Mouse (Mus musculus): ENCODE data around the gene Lyplal1. TPM values are rescaled to one million over a fixed set of nuclear protein-coding genes. Genes with fewer than 3 reads are reported as not detected.

Lyplal1 gene
- total RNA-seq (2017), result not detected in 2 replicates

- no peak for ATAC-seq (ENCODE audit: extremely low read depth, insufficient number of reproducible peaks, low FRiP score, poor library complexity, severe bottlenecking)
Measured at GRCm38 (mm10) chr1:186116701-186117488, at the start of gene Lyplal1. Gene Lyplal1, minus strand, starts transcription at chr1:186117310.

- ATAC-seq (ENCODE audit: extremely low read depth, insufficient number of reproducible peaks, low FRiP score, poor library complexity, severe bottlenecking), result no peak
Measured at GRCm38 (mm10) chr1:186163616-186164015, 46.5 kb upstream of the Lyplal1 start.

- no peak for ATAC-seq (ENCODE audit: extremely low read depth, insufficient number of reproducible peaks, low FRiP score, poor library complexity, severe bottlenecking)
Measured at GRCm38 (mm10) chr1:186163206-186163605, 46.1 kb upstream of the Lyplal1 start.

GRCm38 (mm10) chr1:186150376-186150775 lies 33.3 kb upstream of the Lyplal1 start:
- ATAC-seq (ENCODE audit: extremely low read depth, insufficient number of reproducible peaks, low FRiP score, poor library complexity, severe bottlenecking), result no peak

GRCm38 (mm10) chr1:186145444-186145843 lies 28.3 kb upstream of the Lyplal1 start:
- no peak for ATAC-seq (ENCODE audit: extremely low read depth, insufficient number of reproducible peaks, low FRiP score, poor library complexity, severe bottlenecking)

- no peak for ATAC-seq (ENCODE audit: extremely low read depth, insufficient number of reproducible peaks, low FRiP score, poor library complexity, severe bottlenecking)
Measured at GRCm38 (mm10) chr1:186140191-186140590, 23.1 kb upstream of the Lyplal1 start.

- ATAC-seq (ENCODE audit: extremely low read depth, insufficient number of reproducible peaks, low FRiP score, poor library complexity, severe bottlenecking), result no peak
Measured at GRCm38 (mm10) chr1:186137873-186138272, 20.8 kb upstream of the Lyplal1 start.

GRCm38 (mm10) chr1:186136636-186137380 lies 19.7 kb upstream of the Lyplal1 start:
- ATAC-seq (ENCODE audit: extremely low read depth, insufficient number of reproducible peaks, low FRiP score, poor library complexity, severe bottlenecking), result no peak

GRCm38 (mm10) chr1:186131465-186131864 lies 14.4 kb upstream of the Lyplal1 start:
- ATAC-seq (ENCODE audit: extremely low read depth, insufficient number of reproducible peaks, low FRiP score, poor library complexity, severe bottlenecking), result no peak

- no peak for ATAC-seq (ENCODE audit: extremely low read depth, insufficient number of reproducible peaks, low FRiP score, poor library complexity, severe bottlenecking)
Measured at GRCm38 (mm10) chr1:186128940-186129339, 11.8 kb upstream of the Lyplal1 start.

- no peak for ATAC-seq (ENCODE audit: extremely low read depth, insufficient number of reproducible peaks, low FRiP score, poor library complexity, severe bottlenecking)
Measured at GRCm38 (mm10) chr1:186126313-186126862, 9.3 kb upstream of the Lyplal1 start.

GRCm38 (mm10) chr1:186123690-186124089 lies 6.6 kb upstream of the Lyplal1 start:
- no peak for ATAC-seq (ENCODE audit: extremely low read depth, insufficient number of reproducible peaks, low FRiP score, poor library complexity, severe bottlenecking)

- no peak for ATAC-seq (ENCODE audit: extremely low read depth, insufficient number of reproducible peaks, low FRiP score, poor library complexity, severe bottlenecking)
Measured at GRCm38 (mm10) chr1:186119856-186120255, 2.7 kb upstream of the Lyplal1 start.

GRCm38 (mm10) chr1:186116086-186116600 lies 967 bp downstream of the Lyplal1 start:
- ATAC-seq (ENCODE audit: extremely low read depth, insufficient number of reproducible peaks, low FRiP score, poor library complexity, severe bottlenecking), result no peak

GRCm38 (mm10) chr1:186102313-186102712 lies 14.8 kb downstream of the Lyplal1 start:
- ATAC-seq (ENCODE audit: extremely low read depth, insufficient number of reproducible peaks, low FRiP score, poor library complexity, severe bottlenecking), result no peak

- ATAC-seq (ENCODE audit: extremely low read depth, insufficient number of reproducible peaks, low FRiP score, poor library complexity, severe bottlenecking), result no peak
Measured at GRCm38 (mm10) chr1:186066266-186066897, 50.7 kb downstream of the Lyplal1 start.

GRCm38 (mm10) chr1:186060041-186060440 lies 57.1 kb downstream of the Lyplal1 start:
- no peak for ATAC-seq (ENCODE audit: extremely low read depth, insufficient number of reproducible peaks, low FRiP score, poor library complexity, severe bottlenecking)

- no peak for ATAC-seq (ENCODE audit: extremely low read depth, insufficient number of reproducible peaks, low FRiP score, poor library complexity, severe bottlenecking)
Measured at GRCm38 (mm10) chr1:186054227-186054626, 62.9 kb downstream of the Lyplal1 start.
